Mouse (Mus musculus) 3T3-L1 (cell line): Measurements from ENCODE around the gene Capn12.
A peak's percentile ranks its signal among the peaks of the same experiment; 100 is the strongest.

ENCODE experiments used
- DNase-seq: peaks from one replicate; pipeline ENCODE4 v3.0.0-alpha.2; 2015; ENCODE audit warnings: low read depth, low spot score

Capn12 gene

GRCm38 (mm10) chr7:28919815-28920214 is 38.6 kb downstream of the Capn12 start:
- DNase-seq: peak; percentile 75

- no peak for DNase-seq
Observed at GRCm38 (mm10) chr7:28921178-28921577, 40.0 kb downstream of the Capn12 start.

GRCm38 (mm10) chr7:28921722-28922465 is 40.7 kb downstream of the Capn12 start:
- DNase-seq: no peak

- no peak for DNase-seq
Observed at GRCm38 (mm10) chr7:28922606-28923005, 41.4 kb downstream of the Capn12 start.

- peak; percentile 59 for DNase-seq
Observed at GRCm38 (mm10) chr7:28923865-28924291, 42.7 kb downstream of the Capn12 start.

GRCm38 (mm10) chr7:28924802-28925201 is 43.6 kb downstream of the Capn12 start:
- DNase-seq: no peak

- peak; percentile 91 for DNase-seq
Observed at GRCm38 (mm10) chr7:28925317-28925716, 44.1 kb downstream of the Capn12 start.

- DNase-seq: no peak
Observed at GRCm38 (mm10) chr7:28926172-28926571, 45.0 kb downstream of the Capn12 start.

- no peak for DNase-seq
Observed at GRCm38 (mm10) chr7:28929381-28929780, 48.2 kb downstream of the Capn12 start.

- peak; percentile 85 for DNase-seq
Observed at GRCm38 (mm10) chr7:28930320-28931031, 49.3 kb downstream of the Capn12 start.

- DNase-seq: peak; percentile 62
Observed at GRCm38 (mm10) chr7:28931032-28931694, 49.9 kb downstream of the Capn12 start.

- DNase-seq: no peak
Observed at GRCm38 (mm10) chr7:28931695-28932039, 50.4 kb downstream of the Capn12 start.

- DNase-seq: peak; percentile 64
Observed at GRCm38 (mm10) chr7:28932421-28933041, 51.3 kb downstream of the Capn12 start.

GRCm38 (mm10) chr7:28933825-28934224 is 52.6 kb downstream of the Capn12 start:
- DNase-seq: no peak

- no peak for DNase-seq
Observed at GRCm38 (mm10) chr7:28936787-28937186, 55.6 kb downstream of the Capn12 start.

- DNase-seq: no peak
Observed at GRCm38 (mm10) chr7:28938654-28939053, 57.4 kb downstream of the Capn12 start.

- no peak for DNase-seq
Observed at GRCm38 (mm10) chr7:28939418-28940183, 58.4 kb downstream of the Capn12 start.

GRCm38 (mm10) chr7:28941129-28941528 is 59.9 kb downstream of the Capn12 start:
- no peak for DNase-seq

- no peak for DNase-seq
Observed at GRCm38 (mm10) chr7:28941542-28941941, 60.3 kb downstream of the Capn12 start.
